Mouse (Mus musculus) testis, adult 2 months (tissue): ENCODE data around the gene Pofut2. TPM values are rescaled to one million over a fixed set of nuclear protein-coding genes. Genes with fewer than 3 reads are reported as not detected.

Experiments
- H3K27ac ChIP-seq: fragments of 200-500 bp; 2 replicates; pipeline ENCODE4 v1.5.1; 2012; ENCODE audit warnings: low read depth, low read length; ENCODE audit not compliant: control insufficient read depth, insufficient read depth
- H3K27me3 ChIP-seq: fragments of 200-500 bp; 2 replicates; pipeline ENCODE4 v1.6.1; 2012; ENCODE audit warnings: mild to moderate bottlenecking, low read length, moderate library complexity; ENCODE audit not compliant: control insufficient read depth, insufficient read depth
- H3K36me3 ChIP-seq: fragments of 200-500 bp; 2 replicates; pipeline ENCODE4 v1.6.1; 2012; ENCODE audit warnings: mild to moderate bottlenecking, low read length; ENCODE audit not compliant: control insufficient read depth, insufficient read depth
- H3K4me1 ChIP-seq: fragments of 200-500 bp; 2 replicates; pipeline ENCODE4 v1.6.1; 2012; ENCODE audit warnings: low read length; ENCODE audit not compliant: control insufficient read depth, insufficient read depth
- H3K4me3 ChIP-seq: fragments of 200-500 bp; 2 replicates; pipeline ENCODE4 v1.5.1; 2012; ENCODE audit warnings: low read depth, mild to moderate bottlenecking, low read length, moderate library complexity, mixed read lengths; ENCODE audit not compliant: control insufficient read depth
- CTCF ChIP-seq: fragments of 200-500 bp; IDR thresholded peaks from 2 replicates; pipeline ENCODE4 v1.5.1; 2012; ENCODE audit warnings: low read depth, mild to moderate bottlenecking, inconsistent platforms, low read length, moderate library complexity; ENCODE audit not compliant: control insufficient read depth, insufficient read depth, insufficient replicate concordance
- POLR2A ChIP-seq: fragments of 200-500 bp; IDR thresholded peaks from 2 replicates; pipeline ENCODE4 v1.6.1; 2012; ENCODE audit warnings: low read depth, mild to moderate bottlenecking, inconsistent platforms, low read length, moderate library complexity; ENCODE audit not compliant: control insufficient read depth
- polyA plus RNA-seq: library from polyadenylated mRNA; depleted of rRNA; stranded (reverse); fragments of >200 nt; gene quantifications from 2 replicates; pipeline ENCODE4 v1.2.3, GENCODE M21; 2012

Gene Pofut2
- polyA plus RNA-seq, 1 experiment = 54.0 TPM

- H3K4me3 ChIP-seq = no peak overlapping the region
- no peaks in the 10 kb centered on the region for H3K36me3 ChIP-seq
- H3K27ac ChIP-seq = no peak overlapping the region
- TF ChIP-seq POLR2A (no peak), CTCF (no peak)
- no peaks in the 10 kb centered on the region for H3K27me3 ChIP-seq
- H3K4me1 ChIP-seq = peaks cover 10% of the 10 kb centered on the region
Observed at GRCm38 (mm10) chr10:77255676-77256075, 3.3 kb upstream of the Pofut2 start.

DNA sequence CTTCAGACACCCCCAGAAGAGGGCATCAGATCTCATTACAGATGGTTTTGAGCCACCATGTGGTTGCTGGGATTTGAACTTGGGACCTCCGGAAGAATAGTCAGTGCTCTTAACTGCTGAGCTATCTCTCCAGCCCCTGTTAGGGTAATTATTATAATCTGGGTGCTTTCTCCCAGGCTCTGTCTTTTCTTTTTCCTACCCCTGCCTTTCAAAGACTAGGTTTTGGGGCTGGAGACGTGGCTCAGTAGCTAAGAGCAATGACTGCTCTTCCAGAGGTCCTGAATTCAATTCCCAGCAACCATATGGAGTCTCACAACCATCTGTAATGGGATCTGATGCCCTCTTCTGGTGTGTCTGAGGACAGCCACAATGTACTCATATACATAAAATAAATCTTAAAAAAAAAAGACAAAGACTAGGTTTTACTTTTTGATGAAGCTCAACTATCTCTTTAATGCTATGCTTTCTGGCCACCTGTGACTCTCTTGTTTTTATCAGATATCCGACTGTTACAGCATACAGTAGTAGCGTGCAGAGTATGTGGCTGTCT, 902 bp upstream of the Pofut2 start:
- no peaks in the 10 kb centered on the region for H3K27me3 ChIP-seq
- H3K4me1 ChIP-seq = peaks cover 3% of the 10 kb centered on the region
- no peaks in the 10 kb centered on the region; the same call in 1 of the 2 replicates for H3K36me3 ChIP-seq
- H3K27ac ChIP-seq = no peak overlapping the region
- H3K4me3 ChIP-seq = peak overlapping the region; percentile 93; the same call in 1 of the 2 replicates
- TF ChIP-seq CTCF (no peak), POLR2A (no peak)

GRCm38 (mm10) chr10:77260166-77260875, 1.3 kb downstream of the Pofut2 start:
- Histone ChIP-seq H3K36me3 (peaks cover 1% of the 10 kb centered on the region; the same call in 1 of the 2 replicates), H3K4me1 (peaks cover 3% of the 10 kb centered on the region), H3K27ac (no peak overlapping the region), H3K27me3 (no peaks in the 10 kb centered on the region), H3K4me3 (peak overlapping the region; percentile 35)
- TF ChIP-seq POLR2A = no peak
- TF ChIP-seq CTCF = no peak

DNA sequence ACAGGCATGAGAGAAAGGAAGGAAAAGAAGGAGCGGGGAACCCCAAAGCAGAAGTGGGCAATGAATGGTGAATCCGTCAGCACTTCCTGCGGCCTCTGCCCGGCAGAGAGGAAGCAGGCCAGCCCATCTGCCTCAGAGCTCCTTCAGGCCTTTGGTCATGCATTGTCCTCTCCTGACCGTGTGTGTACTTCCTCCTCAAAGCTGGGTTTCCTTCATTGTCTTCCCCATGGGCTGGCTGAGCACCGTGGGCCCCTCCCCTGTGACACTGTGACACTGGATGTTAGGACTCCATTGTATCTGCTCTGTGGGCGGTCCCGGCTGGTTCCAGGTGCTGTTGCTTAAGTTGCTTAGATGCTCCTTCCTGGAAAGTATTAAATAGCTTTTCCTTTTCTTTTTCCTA, 7.3 kb downstream of the Pofut2 start:
- no peak overlapping the region for H3K27ac ChIP-seq
- TF ChIP-seq CTCF (no peak), POLR2A (no peak)
- H3K4me1 ChIP-seq = no peaks in the 10 kb centered on the region; the same call in 1 of the 2 replicates
- H3K4me3 ChIP-seq = no peak overlapping the region
- H3K36me3 ChIP-seq = peaks cover 5% of the 10 kb centered on the region
- no peaks in the 10 kb centered on the region for H3K27me3 ChIP-seq

DNA sequence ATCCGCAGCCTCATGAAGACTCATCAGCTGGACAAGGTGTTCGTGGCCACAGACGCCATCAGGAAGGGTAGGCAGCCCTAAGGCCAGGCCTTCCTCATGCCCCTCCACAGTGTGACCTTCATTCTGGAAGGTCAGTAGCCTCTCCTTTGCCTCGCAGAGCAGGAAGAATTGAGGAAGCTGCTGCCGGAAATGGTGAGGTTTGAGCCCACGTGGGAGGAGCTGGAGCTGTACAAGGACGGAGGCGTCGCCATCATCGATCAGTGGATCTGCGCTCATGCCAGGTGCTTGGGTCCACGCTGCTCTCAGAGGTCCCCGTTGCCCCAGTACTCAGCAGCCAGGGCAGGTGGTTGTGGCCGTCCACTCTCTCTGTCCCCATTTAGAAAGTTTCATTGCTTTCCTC, 8.0 kb downstream of the Pofut2 start:
- H3K4me1 ChIP-seq = no peaks in the 10 kb centered on the region; the same call in 1 of the 2 replicates
- peaks cover 5% of the 10 kb centered on the region for H3K36me3 ChIP-seq
- H3K27ac ChIP-seq = no peak overlapping the region
- no peak for TF ChIP-seq POLR2A
- no peak for TF ChIP-seq CTCF
- no peak overlapping the region for H3K4me3 ChIP-seq
- H3K27me3 ChIP-seq = no peaks in the 10 kb centered on the region

DNA sequence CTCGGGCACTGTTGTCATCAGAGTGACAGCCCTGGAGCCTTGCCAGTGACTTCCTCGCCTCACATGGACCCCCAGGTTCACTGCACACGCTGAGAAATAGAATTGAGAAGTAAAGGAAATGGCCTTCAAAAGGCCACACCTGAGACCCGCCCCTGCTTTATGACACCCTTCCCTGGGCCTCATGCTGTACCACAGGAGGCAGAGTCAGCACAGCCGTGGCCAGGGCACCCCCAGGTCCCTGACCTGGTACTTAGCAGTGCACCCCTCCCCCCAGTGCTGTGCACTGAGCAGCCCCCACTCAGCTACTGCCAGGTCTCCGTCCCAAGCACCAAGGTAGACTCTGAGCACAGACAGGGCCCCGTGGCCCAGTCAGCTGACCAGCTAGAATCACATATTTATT, 10.1 kb downstream of the Pofut2 start:
- no peak overlapping the region for H3K4me3 ChIP-seq
- no peaks in the 10 kb centered on the region for H3K27me3 ChIP-seq
- no peak for TF ChIP-seq CTCF
- no peak for TF ChIP-seq POLR2A
- no peaks in the 10 kb centered on the region; the same call in 1 of the 2 replicates for H3K4me1 ChIP-seq
- peaks cover 5% of the 10 kb centered on the region for H3K36me3 ChIP-seq
- no peak overlapping the region for H3K27ac ChIP-seq

DNA sequence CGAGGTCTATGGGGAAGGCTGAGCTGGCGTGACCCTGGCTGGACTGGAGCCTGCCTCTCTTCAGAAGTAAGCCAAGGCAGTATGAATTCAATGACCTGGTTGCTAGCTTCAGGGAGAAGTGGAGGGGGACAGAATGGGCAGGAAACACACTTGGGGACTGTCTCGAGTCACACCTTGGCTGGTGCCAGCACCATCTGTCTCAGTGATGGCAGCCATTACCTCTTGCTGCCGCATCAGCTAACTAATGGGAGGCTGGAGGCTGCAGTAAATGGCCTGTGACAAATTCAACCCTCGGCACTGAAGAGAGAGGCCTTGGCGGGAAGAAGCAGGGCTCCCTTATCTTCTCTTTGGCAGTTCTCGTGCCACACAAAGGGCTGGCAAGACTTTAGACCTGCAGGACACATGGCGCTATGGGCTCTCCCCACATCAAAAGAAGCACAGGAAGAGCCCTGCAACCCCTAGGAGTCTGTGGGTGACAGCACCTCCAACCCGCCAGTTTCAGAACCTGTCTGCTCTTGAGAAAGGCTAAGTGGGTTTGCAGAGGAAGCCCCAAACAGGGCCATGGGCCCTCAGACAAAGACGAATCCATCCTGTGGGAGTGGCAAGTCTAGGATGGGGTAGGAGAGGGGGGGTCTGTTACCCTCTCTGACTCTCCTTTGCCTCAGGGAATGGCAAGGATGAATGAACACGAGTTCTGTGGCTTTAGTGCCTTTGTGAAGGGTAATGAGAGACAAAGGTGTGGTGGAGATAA, 14.1 kb downstream of the Pofut2 start:
- H3K27me3 ChIP-seq = no peaks in the 10 kb centered on the region
- H3K4me1 ChIP-seq = no peaks in the 10 kb centered on the region; the same call in 1 of the 2 replicates
- no peak overlapping the region for H3K4me3 ChIP-seq
- peaks cover 4% of the 10 kb centered on the region for H3K36me3 ChIP-seq
- TF ChIP-seq POLR2A (no peak), CTCF (no peak)
- H3K27ac ChIP-seq = no peak overlapping the region
